Mouse (Mus musculus): ENCODE measurements at regions not wholly inside any gene's neighbourhood (a gene's known extent, or its start where the extent isn't known, plus 50 kb on each side); places are given as distances from the start of the nearest gene placed in this dataset.

DNA sequence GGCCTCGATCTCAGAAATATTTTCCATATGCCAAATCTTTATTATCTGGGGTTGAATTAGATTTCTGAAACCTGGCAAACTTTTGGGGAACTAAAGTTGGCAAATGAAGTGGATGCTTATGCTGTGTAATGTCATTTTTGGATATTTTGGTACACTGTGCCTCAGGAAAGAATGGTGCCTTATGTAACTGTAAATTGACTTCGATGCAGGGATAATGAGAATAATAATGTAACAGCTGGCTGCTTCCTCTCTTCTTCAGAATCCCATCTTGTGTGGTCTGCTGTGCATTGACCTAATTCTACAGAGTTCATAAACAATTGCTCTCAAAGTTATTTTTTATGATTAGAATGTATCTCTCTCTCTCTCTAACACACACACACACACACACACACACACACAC is 545.6 kb downstream of the Tfap2b start:
- DNase-seq (ENCODE audit: low spot score in 2 of 2) = no peak

DNA sequence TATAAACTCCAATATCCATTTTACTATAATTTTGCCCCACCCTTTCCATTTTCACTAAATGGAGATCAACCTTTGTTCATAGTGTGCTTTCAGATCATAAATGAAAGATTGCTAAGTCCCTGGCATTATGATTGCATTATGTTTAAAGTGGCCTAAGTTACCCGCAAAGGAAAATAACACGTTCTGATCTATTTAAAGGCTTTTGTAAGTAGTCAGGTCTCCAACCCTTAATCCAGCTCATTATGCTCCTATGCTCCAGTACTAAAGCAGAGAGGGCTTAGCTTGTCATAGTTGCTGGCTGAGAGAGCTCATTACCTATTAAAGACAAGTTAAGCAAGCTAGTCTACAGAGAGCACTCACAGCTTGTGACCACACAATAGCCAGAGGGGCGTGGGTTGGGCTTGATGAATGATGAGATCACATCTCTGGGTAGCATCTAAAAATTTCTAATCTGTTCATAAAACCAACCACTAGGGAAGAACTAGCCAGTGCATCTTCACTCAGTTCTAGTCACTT is 549.3 kb downstream of the Tfap2b start:
- no peak for DNase-seq (ENCODE audit: low spot score in 2 of 2)

DNA sequence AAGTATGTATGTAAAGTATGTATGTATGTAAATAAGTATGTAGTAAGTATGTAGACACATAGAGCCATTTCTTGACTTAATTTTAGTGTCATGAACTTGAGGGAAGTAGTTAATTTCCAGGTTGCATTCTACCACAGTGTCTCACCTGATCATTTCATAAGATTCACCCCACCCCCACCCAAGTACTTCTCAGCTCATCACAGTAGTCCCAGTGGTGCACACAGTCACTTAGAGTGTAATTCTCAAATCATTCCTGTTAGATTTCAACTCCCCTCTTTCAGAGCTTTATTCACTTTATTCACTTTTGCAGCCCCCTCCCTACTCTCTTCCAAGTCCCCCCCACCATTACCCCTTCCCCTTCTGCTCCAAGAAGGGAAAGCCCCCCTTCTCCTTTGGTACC is 558.2 kb downstream of the Tfap2b start:
- DNase-seq (ENCODE audit: low spot score in 2 of 2) = no peak

DNA sequence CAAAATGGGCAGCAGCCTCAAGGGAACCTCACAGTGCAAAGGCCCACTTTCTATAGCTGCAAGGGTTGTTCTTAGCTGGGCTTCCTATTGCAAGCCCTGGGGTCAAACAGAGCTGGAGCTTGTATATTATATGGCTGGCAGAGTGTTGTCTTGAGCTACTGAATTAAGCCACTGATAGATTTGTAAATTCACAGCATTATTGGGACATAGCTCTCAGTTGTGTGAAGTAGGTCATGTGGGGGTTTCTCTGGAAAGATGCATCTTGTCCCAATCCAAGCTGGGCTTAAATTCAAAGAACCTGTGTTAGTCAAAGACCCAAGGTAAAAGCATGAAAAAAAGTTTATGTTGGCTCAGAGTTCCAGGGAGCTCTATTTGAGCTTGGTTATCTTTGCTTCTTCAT is 563.6 kb downstream of the Tfap2b start:
- no peak for DNase-seq (ENCODE audit: low spot score in 2 of 2)

DNA sequence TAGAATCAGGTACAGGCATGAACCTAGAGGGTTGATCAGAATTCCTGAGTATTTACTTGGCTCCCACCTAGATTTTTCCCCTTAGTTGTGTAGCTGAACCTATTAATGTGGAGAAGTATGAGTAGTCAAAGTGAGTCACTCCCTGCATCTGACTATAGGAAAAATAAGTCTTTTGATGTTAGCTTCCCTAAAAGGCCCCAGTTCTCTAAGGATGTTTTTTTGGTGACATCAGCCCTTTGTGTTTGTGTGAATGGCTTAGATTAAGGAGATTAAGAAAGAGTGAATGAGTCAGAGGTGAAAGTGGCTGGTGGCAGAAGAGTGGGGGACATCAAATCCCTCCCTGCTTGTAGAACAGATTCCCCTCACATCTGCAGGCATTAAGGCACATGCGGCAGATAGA is 565.8 kb downstream of the Tfap2b start:
- DNase-seq (ENCODE audit: low spot score in 2 of 2) = no peak

DNA sequence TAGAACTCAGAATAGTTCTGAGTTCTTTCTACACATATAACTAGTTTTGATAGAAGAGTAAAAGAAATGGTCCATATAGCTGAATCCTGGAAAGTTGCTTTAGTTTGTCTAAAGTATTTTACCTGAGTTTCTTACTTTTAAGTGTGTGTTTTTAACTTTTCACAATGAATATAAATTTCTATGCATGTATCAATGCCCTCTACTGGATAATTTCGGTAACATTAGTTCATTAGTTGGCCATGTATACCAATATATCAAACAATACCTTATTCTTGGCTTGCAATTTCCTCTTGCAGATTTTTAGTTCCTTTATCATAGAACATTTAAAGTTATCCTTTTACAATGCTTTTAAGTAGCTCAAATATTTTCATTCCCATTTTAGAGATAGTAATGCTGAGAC is 568.8 kb downstream of the Tfap2b start:
- no peak for DNase-seq (ENCODE audit: low spot score in 2 of 2)

DNA sequence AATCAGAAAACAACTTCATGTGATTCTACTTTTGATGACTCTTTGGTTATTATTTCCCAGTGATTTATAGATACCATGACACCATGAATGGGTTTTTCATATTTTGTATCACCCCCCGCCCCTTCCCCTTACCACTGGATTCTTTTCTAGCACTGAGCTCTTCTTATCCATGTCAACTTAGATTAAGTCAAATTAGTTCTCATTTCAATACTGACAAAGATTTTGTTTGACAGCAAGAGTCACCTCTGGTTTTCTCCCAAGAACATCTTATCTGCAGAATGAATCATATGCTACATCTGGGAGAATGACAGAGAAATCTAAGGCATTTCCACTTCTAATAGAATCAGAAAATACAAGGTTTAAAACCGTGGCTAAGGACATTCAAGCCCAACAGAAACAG is 578.3 kb downstream of the Tfap2b start:
- DNase-seq (ENCODE audit: low spot score in 2 of 2) = no peak

DNA sequence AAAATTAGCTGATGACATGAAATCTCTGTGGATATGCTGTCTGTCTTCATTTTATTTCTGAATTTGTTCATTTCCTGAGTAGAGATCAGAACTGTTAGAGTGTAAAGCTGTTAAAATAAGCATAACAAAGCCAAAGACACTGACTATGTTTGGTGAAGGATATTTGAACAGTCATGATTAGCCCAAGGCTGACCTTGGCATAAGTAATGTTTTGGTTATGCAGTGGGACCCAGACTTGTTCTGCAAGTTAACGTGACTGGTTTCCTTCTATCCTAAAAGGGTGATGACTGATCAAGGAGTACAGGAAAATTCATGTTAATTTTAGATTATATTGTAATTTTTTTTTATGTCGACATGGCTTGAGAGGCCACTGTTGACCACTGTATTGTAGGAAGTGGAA is 585.4 kb downstream of the Tfap2b start:
- DNase-seq (ENCODE audit: low spot score in 2 of 2) = no peak

DNA sequence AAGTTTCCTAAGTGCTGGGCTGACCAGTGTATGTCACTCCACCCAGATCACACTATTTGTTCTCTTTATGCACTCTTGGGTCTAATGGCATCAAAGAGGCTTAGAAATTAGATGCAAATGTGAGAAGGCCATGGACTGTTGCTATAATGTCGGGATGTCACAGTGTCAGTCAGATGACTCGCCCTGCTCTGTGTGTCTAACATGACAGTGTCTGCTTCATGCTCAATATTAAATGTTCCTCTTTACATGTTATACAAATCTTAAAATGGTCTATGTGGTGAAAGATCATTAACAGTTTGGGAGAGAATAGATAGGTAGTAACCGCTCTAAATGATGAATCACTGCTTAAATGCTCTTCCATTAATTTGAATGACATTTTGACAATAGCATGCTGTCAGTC is 617.2 kb downstream of the Tfap2b start:
- no peak for DNase-seq (ENCODE audit: low spot score in 2 of 2)

DNA sequence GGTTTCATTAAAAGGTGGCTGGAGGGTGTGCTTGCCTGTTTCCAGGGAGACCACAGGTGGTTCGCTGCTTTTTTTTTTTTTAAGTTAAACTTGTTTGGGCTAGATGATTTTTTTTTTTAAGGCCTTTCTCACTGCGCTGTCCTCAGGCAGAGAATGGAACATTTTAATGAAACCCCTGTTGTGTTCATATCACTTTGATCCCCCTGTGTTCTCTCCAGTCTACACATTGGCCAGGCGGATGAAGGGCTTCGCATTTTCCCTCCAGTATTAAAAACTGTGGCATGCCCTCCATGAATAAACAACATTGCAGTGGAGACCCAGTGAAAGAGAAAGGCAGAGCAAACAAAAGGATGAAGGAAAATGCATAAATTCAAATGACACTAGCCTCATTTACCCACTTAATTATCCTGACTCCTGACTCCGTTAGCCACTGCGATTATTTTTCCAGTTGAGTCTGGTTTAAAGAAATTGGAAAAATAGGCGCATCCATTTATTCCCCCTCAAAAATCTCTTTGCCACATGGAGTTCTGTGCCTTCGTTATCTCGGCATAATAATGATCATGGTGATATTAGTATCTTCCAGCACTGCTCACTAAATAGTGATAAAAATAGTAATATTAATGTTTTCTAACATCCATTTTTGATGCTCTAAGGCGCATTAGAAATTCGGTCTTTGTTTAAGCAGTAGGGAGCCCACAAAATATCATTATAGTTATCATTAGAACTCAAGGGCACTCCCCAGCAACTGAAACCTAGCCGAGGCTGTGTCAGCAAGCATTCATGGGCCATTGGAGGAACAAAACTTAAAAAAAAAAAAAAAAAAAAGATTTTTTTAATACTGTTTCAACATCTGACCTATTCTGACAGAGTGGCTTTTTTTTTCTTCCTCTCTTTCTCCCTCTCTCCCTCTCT is 618.0 kb downstream of the Tfap2b start:
- no peak for DNase-seq (ENCODE audit: low spot score in 2 of 2)

DNA sequence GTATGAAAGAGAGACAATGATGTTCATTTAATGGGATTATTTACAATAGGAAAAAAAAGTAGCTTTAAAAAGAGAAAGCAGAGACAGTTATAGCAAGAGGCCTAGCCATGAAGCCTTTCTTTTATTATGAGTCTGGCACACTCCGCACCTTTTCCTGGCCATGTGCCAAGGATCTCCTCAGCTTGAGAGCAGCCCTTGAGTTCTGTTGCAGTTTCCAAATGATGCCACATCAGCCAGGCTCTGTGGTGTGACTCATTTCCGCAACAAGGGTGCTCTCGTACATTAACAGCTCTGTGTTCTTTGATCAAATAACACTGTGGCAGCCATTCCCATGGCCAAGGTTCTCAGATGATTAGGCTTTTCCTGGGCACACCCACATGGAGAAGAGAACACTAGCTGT is 641.2 kb downstream of the Tfap2b start:
- DNase-seq (ENCODE audit: low spot score in 2 of 2) = peak; percentile 2 to 34

DNA sequence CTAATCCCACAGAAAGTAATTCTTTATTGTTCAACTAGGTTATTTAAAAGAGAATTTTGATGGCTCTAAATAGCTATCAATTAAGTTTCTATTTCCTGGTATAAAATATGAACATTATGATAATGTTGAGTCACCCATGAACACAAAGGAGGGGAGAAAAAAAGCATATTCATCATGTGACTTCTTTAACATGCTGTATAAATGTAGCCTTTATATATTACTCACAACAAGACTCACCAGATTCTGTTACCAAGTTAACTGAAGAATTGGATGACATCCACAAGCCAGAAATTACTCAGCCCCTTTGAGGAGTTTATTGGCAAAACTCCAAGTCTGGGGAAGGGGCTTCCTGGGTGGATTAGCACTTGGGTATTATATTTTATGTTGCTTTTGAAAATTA is 648.5 kb downstream of the Tfap2b start:
- DNase-seq (ENCODE audit: low spot score in 2 of 2) = no peak

DNA sequence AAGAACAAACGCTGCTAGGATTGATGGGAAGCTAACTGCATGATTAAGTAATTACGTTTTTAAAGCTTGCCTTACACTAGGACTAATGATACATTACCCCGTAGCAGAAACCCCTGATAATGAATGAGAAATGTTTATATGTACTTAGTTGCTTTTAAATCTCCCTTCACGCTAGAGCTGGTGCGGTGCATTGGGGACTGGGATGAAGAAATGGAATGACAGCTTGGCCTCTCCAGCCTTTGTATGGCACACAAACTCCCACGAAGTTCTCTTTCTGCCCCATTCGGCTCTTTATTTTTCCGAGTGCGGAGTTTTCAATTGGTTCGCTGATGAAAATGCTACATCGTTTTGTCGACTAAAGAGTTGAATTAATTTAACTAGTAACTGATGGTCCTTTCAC is 659.8 kb downstream of the Tfap2b start:
- DNase-seq (ENCODE audit: low spot score in 2 of 2) = no peak

DNA sequence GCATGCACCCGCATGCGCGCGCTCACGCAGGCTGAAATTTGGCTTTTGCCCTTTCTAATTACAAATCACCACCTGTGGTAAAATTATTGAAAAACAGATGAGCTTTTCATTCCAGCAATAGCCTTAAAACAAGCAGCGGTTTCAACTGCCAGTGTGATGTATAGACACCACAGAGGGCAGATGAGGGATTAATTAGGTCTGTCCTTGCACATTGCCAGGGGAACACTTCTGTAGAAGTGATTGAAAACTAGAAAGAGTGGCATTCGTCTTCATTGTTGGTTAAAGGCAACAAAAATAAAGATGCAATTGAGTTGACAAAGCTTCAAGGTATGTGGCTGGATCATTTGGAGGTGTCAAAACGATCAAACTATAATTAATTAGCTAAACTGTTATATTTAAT is 672.5 kb downstream of the Tfap2b start:
- DNase-seq (ENCODE audit: low spot score in 2 of 2) = no peak

DNA sequence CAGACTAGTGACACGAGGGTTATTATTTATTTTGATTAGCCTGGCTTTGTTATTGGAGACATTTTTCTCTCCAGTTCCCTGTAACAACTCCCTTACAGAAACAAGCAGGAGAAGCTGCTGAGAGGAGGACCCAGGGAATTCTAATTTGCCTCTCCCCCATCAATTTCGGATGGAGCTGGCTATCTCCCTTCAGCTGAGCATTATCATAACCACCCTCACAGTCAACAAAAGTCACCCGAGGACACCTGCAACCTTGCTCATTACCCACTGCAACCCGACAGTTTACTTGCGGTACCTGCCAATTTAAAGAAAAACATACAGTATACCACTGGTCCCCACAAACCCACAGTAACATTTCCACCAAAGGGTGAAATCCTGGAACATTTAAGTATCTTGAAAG is 690.7 kb downstream of the Tfap2b start:
- DNase-seq (ENCODE audit: low spot score in 2 of 2) = no peak

DNA sequence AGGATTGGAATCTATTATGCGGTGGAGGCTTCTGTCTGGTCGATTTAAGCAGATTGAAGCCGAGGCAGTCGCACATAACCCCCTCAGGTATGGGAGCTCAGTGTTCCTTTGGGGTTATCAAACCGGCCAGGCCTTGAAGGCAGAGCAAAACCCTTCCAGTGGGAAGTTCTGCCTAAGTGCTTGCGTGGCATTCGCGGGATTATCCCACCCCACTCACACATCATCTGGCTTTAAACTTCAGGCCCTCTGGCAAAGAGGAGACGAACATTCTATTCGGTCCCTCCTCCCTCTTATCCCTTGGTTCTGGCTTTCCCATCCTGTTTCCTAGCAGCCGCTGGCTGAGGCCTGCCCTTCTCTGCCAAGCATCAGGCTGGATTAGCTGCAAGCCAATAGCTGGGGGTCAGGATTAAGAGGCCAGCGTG is 691.2 kb downstream of the Tfap2b start:
- no peak for DNase-seq (ENCODE audit: low spot score in 2 of 2)

DNA sequence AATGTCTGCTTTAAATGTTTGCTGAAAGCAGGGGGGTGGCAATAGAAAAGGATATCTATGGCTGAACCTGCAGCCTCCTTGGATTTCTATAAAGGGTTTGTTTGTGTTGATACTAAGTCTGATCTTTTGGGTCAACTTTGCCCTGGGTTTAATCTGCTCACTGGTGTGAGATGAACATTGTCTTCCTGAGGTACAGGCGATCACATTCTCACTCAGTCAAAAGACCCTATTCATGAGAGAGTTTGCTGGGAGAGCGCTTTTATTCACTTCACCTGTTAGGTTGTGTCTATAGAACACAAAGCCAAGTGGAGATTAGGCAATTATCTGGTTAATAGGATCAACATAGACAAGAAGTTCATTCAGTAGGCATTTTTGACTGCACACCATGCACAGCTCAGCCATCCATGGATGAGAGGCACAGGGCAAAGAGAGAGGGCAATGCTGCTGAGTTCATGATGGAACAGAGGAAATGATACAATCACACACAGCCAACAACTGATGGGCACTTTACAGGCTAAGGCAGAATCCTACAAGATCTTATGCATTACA is 692.3 kb downstream of the Tfap2b start:
- no peak for DNase-seq (ENCODE audit: low spot score in 2 of 2)

DNA sequence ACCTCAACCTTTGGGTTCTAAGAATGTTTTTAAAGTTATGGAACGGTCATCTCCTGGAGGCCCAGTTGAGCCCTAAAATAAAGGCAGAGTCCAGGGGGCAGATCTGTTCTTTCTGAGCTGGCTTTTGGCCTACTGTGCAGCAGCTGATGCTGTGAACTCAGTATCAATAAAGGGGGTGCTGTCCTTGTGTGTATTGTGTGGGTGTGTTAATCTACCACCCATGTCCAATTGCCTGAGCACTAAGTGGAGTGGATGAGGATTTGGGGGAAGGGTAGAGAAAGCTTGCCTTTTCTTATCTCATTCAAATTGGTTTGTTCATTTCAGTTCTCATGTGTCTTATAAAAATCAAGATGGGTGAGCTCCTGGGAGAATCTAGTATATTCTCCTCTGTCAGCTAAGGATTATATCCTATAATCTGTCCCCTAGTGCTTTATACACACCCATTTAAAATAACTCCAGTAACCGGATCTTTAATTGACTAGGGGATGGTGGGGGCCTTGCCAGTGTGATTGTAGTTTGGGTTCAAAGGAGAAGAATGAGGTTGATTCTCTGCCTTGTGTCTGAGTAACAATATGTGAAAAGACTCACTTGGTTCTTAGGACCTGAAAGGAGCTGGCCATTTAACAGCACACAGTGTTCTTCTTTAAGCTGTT is 703.6 kb downstream of the Tfap2b start:
- DNase-seq (ENCODE audit: low spot score in 2 of 2) = no peak

DNA sequence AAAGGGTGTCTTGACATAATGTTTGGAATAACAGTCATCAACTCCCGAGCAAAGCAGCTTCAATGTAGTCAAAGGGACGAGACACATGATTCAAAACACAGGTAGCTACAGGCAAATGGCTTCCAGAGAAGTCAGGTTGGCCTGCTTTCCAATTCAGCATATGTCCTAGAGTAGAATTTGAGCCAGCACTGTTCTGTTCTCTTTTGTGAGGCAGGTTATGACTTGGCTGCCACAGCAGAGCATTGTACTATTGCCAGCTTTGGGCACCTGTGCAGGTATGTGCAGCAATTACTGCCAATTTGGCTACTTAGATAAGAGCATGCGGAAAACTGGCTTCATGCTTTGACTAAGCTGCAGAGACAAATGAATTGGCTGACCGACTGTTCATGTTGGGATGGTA is 699.1 kb downstream of the Pkhd1 start:
- no peak for DNase-seq (ENCODE audit: low spot score in 2 of 2)

DNA sequence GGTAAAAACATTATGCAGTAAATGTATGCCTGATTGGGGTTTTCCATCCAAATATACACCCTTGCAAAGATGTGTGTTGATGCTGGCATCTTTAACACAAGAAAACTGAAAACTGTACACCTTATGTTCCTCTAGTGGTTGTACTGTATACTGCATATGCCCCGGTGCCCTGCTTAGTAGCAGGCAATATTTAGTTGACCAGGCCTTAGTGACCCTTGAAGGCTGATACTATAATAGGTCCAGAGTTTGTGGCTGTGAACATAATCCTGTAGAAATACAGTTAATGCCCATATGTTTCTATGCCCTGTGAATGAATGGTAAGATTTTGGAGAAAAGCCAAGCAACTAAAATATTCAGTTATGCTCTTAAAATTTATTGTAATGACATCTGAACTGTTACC is 690.7 kb downstream of the Pkhd1 start:
- DNase-seq (ENCODE audit: low spot score in 2 of 2) = no peak

DNA sequence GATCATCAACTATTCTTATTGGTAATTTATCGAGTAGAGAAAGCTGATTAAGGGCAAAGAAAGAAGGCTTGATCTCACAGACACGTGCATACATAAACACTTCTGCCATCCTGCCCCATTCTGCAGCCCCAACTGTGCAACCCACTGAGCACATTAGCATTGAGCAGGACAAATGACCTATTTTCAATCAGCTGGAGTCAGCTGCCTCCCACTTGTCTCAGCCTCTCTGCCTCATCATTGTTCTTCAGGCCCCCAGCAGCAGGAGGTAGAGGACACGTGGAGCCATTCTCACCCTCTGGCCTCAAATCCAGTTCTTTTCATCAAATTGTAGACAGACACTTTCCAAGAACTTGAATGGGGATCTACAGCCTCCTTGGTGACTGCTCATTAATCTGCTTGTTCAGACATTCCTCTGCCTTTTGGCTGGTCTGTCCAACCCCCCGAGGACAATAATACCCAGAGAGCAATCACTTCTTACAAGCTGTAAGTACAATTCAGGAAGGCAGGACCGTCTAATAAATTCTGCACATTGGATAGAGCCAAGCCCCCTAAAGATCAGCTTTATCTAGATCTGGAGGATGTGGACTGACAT is 690.0 kb downstream of the Pkhd1 start:
- no peak for DNase-seq (ENCODE audit: low spot score in 2 of 2)

DNA sequence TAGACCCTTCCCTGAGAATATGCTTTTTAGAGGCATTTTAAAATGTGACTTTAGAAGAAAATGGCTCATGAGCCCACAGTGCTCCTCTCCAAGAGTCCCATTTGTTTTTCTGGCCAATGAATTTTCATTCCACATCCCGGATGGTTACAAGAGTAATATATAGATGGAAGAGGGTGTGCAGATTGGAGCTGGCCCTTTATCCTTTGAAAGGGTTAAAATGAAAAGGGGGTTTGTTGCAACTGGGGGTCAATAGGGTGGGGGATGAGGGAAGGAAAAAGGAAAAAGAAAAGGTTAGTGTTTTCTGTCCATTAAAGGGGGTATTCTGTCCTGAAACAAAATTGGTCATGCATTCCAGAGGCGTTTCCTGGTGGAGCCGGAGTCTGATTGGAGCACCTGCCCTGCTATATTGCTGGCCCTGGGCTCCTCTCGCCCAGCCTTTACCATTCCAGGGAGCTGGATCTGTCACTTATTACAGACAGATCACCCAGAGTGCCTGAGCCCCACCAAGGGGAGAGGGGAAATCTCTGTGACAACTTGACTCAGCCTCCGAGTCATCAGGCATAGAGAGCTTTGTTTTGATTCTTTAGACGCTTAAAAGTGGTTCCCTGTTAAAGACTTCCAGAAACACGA is 666.7 kb downstream of the Pkhd1 start:
- DNase-seq (ENCODE audit: low spot score in 2 of 2) = no peak

All from layer of hippocampus, adult 8-10 months (tissue).